Mouse (Mus musculus) brown adipose tissue, adult 24 weeks (tissue): ENCODE results near the gene Dst. TPM values are rescaled to one million over a fixed set of nuclear protein-coding genes. Genes with fewer than 3 reads are reported as not detected.
A peak's percentile ranks its signal among the peaks of the same experiment; 100 is the strongest.

Experiments
- H3K27ac ChIP-seq: fragments of 200-500 bp; replicated peaks from 2 replicates; pipeline ENCODE4 v1.5.1; 2012; ENCODE audit warnings: low read depth, mild to moderate bottlenecking, low read length
- H3K4me1 ChIP-seq: fragments of 200-500 bp; 2 replicates; pipeline ENCODE4 v1.6.1; 2012; ENCODE audit warnings: low read length, mixed read lengths; ENCODE audit not compliant: control insufficient read depth, insufficient read depth, insufficient read length
- H3K4me3 ChIP-seq: fragments of 200-500 bp; 2 replicates; pipeline ENCODE4 v1.5.1; 2012; ENCODE audit warnings: low read depth, mild to moderate bottlenecking, low read length, moderate library complexity; ENCODE audit not compliant: insufficient read depth
- polyA plus RNA-seq: library from polyadenylated mRNA; stranded (reverse); fragments of >200 nt; gene quantifications from 2 replicates; pipeline ENCODE4 v1.2.4, GENCODE M21; 2012; ENCODE audit not compliant: missing spikeins, insufficient read depth, insufficient read length

The Dst gene
- polyA plus RNA-seq, 1 experiment: 42.7 TPM

DNA sequence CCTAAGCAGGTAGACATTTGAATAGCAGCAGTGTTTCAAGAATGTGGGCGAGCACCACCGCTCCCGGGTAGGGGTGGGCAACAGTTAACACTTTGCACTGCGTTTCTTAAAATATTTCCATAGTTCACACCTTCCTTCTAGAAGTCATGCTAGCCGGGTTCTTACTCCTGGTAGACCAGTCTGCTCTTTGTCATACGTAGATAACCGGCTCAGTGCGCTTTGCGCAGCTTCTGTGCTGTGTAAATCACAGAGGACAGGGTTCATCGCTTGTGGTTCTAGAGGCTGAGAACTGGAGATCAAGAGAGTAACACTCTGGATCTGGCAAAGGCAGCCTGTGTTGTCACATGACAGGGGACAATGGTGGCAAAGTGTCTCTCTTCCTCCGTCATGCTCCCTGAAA, 208.4 kb downstream of the Dst start:
- no peak overlapping the region for H3K27ac ChIP-seq
- no peak overlapping the region for H3K4me3 ChIP-seq
- peaks cover 4% of the 10 kb centered on the region; the same call in 1 of the 2 replicates for H3K4me1 ChIP-seq

GRCm38 (mm10) chr1:34117056-34117455, 209.0 kb downstream of the Dst start:
- Histone ChIP-seq H3K27ac (no peak overlapping the region), H3K4me1 (peaks cover 8% of the 10 kb centered on the region), H3K4me3 (no peak overlapping the region)

DNA sequence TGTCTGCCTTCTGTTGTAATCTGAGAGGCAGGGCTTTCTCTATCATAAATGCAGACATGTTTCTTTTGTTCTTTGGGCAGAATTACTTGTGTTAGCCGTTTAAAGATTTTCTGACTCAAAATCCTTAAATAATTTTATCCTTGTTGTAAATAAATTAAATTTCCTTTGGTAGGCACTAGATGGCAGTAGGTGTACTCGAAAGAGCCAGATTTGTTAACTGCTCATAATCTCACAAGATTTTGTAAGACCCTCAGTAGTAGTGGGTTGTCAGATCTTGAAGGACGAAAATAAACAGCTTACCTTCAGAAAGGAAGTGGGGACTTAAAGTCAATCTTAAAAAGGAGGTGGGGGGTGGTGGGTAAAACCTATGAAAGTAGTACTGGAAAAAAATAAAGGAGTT, 209.7 kb downstream of the Dst start:
- Histone ChIP-seq H3K4me3 (no peak overlapping the region), H3K27ac (no peak overlapping the region), H3K4me1 (peaks cover 10% of the 10 kb centered on the region)

DNA sequence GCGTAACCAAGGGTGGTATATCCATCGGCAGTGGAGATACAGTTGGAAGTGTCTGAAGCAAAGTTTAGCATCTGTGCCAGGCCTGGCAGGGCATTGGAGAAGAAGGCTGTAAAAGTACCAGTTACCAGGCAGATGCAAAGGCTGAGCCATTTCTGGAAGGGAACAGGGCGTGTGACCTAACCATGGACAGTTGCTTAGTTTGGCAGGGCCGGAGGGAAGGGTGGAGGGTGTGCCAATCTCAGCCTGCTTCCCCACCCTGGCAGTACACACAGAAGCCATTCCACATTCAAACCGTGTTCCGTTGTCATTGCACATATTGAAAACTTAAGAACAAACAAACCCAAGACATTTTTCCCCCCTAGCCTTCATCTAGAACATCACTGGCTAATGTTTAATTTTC, 212.0 kb downstream of the Dst start:
- H3K4me1 ChIP-seq: peaks cover 19% of the 10 kb centered on the region
- peak overlapping the region; percentile 22 for H3K27ac ChIP-seq
- no peak overlapping the region for H3K4me3 ChIP-seq

DNA sequence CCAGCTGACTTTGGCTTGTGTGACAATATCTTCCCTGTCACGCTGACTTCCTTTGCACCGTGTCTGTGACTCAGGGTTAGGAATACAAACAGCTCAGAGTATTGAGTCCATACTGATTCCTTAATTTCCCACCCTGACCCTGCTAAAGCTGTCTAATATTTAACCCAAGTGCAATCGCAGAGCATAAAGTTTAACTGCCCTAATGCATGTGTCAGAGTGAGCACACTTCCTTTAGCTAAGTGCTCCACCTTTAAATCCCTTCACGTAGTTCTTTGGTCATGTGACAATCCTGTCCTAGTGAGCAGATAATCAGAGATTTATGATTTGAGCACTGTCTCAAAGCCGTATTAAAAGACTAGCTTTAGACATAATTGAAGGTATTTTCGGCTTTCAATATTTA, 212.6 kb downstream of the Dst start:
- peak overlapping the region; percentile 94 for H3K27ac ChIP-seq
- peaks cover 19% of the 10 kb centered on the region for H3K4me1 ChIP-seq
- H3K4me3 ChIP-seq: no peak overlapping the region

GRCm38 (mm10) chr1:34121157-34122015, 213.4 kb downstream of the Dst start:
- Histone ChIP-seq H3K4me1 (peaks cover 19% of the 10 kb centered on the region), H3K4me3 (peak overlapping the region; percentile 71), H3K27ac (peak overlapping the region; percentile 94)

- Histone ChIP-seq H3K27ac (peak overlapping the region; percentile 94; the same call in 1 of the 2 replicates), H3K4me1 (peaks cover 19% of the 10 kb centered on the region), H3K4me3 (peak overlapping the region; percentile 71; the same call in 1 of the 2 replicates)
Measured at GRCm38 (mm10) chr1:34122198-34122597, 214.2 kb downstream of the Dst start.

- no peak overlapping the region for H3K27ac ChIP-seq
- H3K4me1 ChIP-seq: peaks cover 23% of the 10 kb centered on the region
- no peak overlapping the region for H3K4me3 ChIP-seq
Measured at GRCm38 (mm10) chr1:34122905-34123304, 214.9 kb downstream of the Dst start.

GRCm38 (mm10) chr1:34123334-34123733, 215.3 kb downstream of the Dst start:
- H3K4me3 ChIP-seq: no peak overlapping the region
- peak overlapping the region; percentile 49; the same call in 1 of the 2 replicates for H3K27ac ChIP-seq
- peaks cover 25% of the 10 kb centered on the region for H3K4me1 ChIP-seq

DNA sequence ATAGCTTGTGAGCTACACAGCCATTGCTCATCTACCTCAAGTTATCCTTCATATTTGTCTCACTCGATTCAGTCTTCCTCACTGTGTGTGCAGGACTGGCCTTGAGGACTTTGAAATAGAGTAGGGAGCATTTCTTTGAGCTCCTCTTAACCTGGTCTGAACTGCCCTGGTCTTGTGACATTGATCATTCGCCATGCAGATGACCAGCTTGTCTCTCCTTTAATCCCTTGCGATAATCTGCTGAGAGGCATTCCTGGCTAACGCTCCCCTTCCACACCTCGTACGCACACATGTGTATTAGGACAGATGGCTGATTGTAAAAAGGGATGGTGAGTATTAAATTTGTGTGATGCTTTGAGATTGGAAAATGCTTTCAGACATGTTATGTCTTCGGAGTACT, 216.4 kb downstream of the Dst start:
- Histone ChIP-seq H3K4me1 (peaks cover 25% of the 10 kb centered on the region), H3K4me3 (no peak overlapping the region), H3K27ac (no peak overlapping the region)

GRCm38 (mm10) chr1:34125148-34125547, 217.1 kb downstream of the Dst start:
- Histone ChIP-seq H3K4me1 (peaks cover 22% of the 10 kb centered on the region), H3K4me3 (no peak overlapping the region), H3K27ac (no peak overlapping the region)

- H3K27ac ChIP-seq: no peak overlapping the region
- H3K4me1 ChIP-seq: peaks cover 15% of the 10 kb centered on the region
- no peak overlapping the region for H3K4me3 ChIP-seq
Measured at GRCm38 (mm10) chr1:34127714-34128474, 219.9 kb downstream of the Dst start.

- H3K4me1 ChIP-seq: peaks cover 11% of the 10 kb centered on the region
- 0 out of 2 replicates have a peak overlapping the region, but pooled peaks have one; percentile 27 for H3K27ac ChIP-seq
- no peak overlapping the region for H3K4me3 ChIP-seq
Measured at GRCm38 (mm10) chr1:34128796-34129195, 220.8 kb downstream of the Dst start.

- no peak overlapping the region; the same call in 1 of the 2 replicates for H3K27ac ChIP-seq
- no peak overlapping the region for H3K4me3 ChIP-seq
- peaks cover 6% of the 10 kb centered on the region for H3K4me1 ChIP-seq
Measured at GRCm38 (mm10) chr1:34129691-34130090, 221.7 kb downstream of the Dst start.

DNA sequence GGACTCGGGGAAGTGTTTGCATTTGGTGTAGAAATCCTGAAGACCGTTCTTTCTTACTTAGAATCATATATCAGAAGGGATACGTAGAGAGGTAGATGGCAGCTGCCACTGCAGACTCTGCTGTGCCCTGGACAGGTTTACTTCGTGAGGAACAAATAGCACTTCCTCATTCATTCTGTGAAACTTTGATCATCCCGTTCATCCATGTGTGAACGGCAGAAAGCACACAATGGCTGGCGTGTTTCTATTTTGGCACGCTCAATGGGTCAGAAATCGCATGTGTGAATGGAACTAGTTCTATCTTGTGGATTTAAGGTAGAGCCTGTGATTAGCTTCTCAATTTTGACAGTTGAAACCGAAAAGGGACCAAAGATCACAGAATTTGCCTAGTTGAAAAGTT, 222.8 kb downstream of the Dst start:
- no peak overlapping the region for H3K27ac ChIP-seq
- no peak overlapping the region for H3K4me3 ChIP-seq
- H3K4me1 ChIP-seq: peaks cover 6% of the 10 kb centered on the region
